Comparison of ENCODE assay signal across 23 mouse cellular contexts in the genomic region with DNA sequence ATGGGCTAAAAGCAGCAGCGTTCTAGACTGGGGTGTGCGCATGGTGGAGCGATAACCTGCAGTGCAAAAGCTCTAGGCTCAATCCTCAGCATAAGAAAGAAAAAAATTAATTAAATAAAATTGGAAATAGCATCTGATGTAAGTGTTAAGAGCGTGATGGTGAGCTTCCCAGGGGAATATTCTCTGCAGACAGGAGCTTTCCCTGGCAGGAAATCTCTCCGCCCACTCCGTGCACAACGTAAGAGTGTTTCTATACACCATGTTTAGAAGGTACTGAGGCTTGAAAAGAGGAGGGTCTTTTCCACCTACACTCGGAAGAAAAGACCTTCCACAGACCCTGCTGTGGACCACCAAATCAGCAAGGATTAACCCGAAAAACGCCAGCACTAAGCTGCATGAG. TPM values are rescaled to one million over a fixed set of nuclear protein-coding genes. Genes with fewer than 3 reads are reported as not detected.
DNase-seq lines count a peak whose midpoint lies in the region; ATAC-seq and TF ChIP-seq lines count a peak whose summit lies in the region.
"Had no signal": no experiment of that assay in that cellular context is flagged by ENCODE, and none has a peak within 500 bp of the region (broad histone marks: within the 10 kb centered on the region; RNA-seq: fewer than 3 reads in every experiment).

No protein-coding gene starts in this region.

- H3K9me3 ChIP-seq in forebrain, embryonic 12.5 days: no peaks in the 10 kb centered on the region
- no peaks in the 10 kb centered on the region for H3K9me3 ChIP-seq in forebrain, embryonic 10.5 days
- H3K9me3 ChIP-seq in midbrain, embryonic 15.5 days: no peaks in the 10 kb centered on the region
- H3K9me3 ChIP-seq: G1E; limb, embryonic 13.5 days; neural tube, embryonic 15.5 days had no signal

- no peak overlapping the region for H3K4me3 ChIP-seq in forebrain, embryonic 12.5 days (replicated peaks)
- no peak overlapping the region for H3K4me3 ChIP-seq in forebrain, embryonic 10.5 days
- no peak overlapping the region for H3K4me3 ChIP-seq in midbrain, embryonic 15.5 days
- H3K4me3 ChIP-seq in lung, adult 2 months (replicated peaks; ENCODE audit: extremely low read depth, low read depth, low read length): no peak overlapping the region
- H3K4me3 ChIP-seq: limb, embryonic 13.5 days; myocyte; neural tube, embryonic 15.5 days had no signal

- peak overlapping the region; percentile 43; the same call in 1 of the 2 replicates for H3K27ac ChIP-seq in forebrain, embryonic 12.5 days
- no peak overlapping the region for H3K27ac ChIP-seq in forebrain, embryonic 10.5 days
- H3K27ac ChIP-seq in midbrain, embryonic 15.5 days: peak overlapping the region; percentile 16
- H3K27ac ChIP-seq: limb, embryonic 13.5 days; liver, embryonic 14.5 days; neural tube, embryonic 15.5 days had no signal

- H3K9ac ChIP-seq in forebrain, embryonic 12.5 days: no peak overlapping the region
- no peak overlapping the region for H3K9ac ChIP-seq in midbrain, embryonic 15.5 days
- H3K9ac ChIP-seq: limb, embryonic 13.5 days; liver, embryonic 14.5 days; neural tube, embryonic 15.5 days had no signal

- 48% methylated on average over 10 of the region's 10 CpGs for WGBS in forebrain, embryonic 12.5 days
- WGBS in forebrain, embryonic 10.5 days: 63% methylated on average over 10 of the region's 10 CpGs
- WGBS in midbrain, embryonic 15.5 days: 37% methylated on average over 10 of the region's 10 CpGs
- WGBS in lung, adult 2 months: 67% methylated on average over 10 of the region's 10 CpGs

- peaks cover 27% of the 10 kb centered on the region for H3K4me1 ChIP-seq in forebrain, embryonic 12.5 days
- peaks cover 24% of the 10 kb centered on the region for H3K4me1 ChIP-seq in forebrain, embryonic 10.5 days
- H3K4me1 ChIP-seq in midbrain, embryonic 15.5 days: peaks cover 12% of the 10 kb centered on the region
- H3K4me1 ChIP-seq in lung, adult 2 months (ENCODE audit: control insufficient read depth, insufficient read depth, low read length): no peaks in the 10 kb centered on the region

- intact Hi-C loops in left cerebral cortex, postnatal 10 days (cut with DNase I): no loop called here

- DNase-seq in forebrain, embryonic 10.5 days (ENCODE audit: extremely low spot score, low spot score): no peak
- DNase-seq in left cerebral cortex, adult 18-20 months (ENCODE audit: low spot score in 2 of 2): peak; percentile 15 to 21
- no peak for DNase-seq in left cerebral cortex, postnatal 10 days (ENCODE audit: extremely low spot score in 1 of 2, low spot score in 2 of 2)
- DNase-seq in MN1 (ENCODE audit: low spot score): peak; percentile 46
- no peak for DNase-seq in lung, postnatal 14 days
- DNase-seq in lung, adult 2 months: no peak
- DNase-seq: cerebellum, adult 9-11 months; gastrocnemius, postnatal 25 days; kidney, adult 8-10 months; kidney, postnatal 4 days; thymus, postnatal 14 days had no signal

- no peaks in the 10 kb centered on the region for H3K27me3 ChIP-seq in forebrain, embryonic 12.5 days
- H3K27me3 ChIP-seq in forebrain, embryonic 10.5 days (ENCODE audit: poor library complexity, severe bottlenecking): no peaks in the 10 kb centered on the region
- H3K27me3 ChIP-seq in midbrain, embryonic 15.5 days (replicated peaks): no peaks in the 10 kb centered on the region
- H3K27me3 ChIP-seq: limb, embryonic 13.5 days; neural tube, embryonic 15.5 days had no signal

- TF ChIP-seq CTCF in lung, adult 2 months (IDR thresholded peaks at IDR 0.05; ENCODE audit: insufficient read depth, low read length): no peak

- ATAC-seq in forebrain, embryonic 12.5 days (ENCODE audit: low FRiP score): no peak
- peak; percentile 52 for ATAC-seq in midbrain, embryonic 15.5 days (replicated peaks)
- ATAC-seq: CD4-positive, CD25-positive, alpha-beta regulatory T cell, adult 4 months; forebrain, embryonic 16.5 days; lung, postnatal 0 days had no signal

- no peak for TF ChIP-seq POLR2A in lung, adult 2 months (IDR thresholded peaks at IDR 0.05; ENCODE audit: borderline replicate concordance, extremely low read depth, low read depth, low read length)

- H3K36me3 ChIP-seq in forebrain, embryonic 12.5 days (replicated peaks): no peaks in the 10 kb centered on the region
- no peaks in the 10 kb centered on the region for H3K36me3 ChIP-seq in forebrain, embryonic 10.5 days (replicated peaks)
- no peaks in the 10 kb centered on the region for H3K36me3 ChIP-seq in midbrain, embryonic 15.5 days (replicated peaks)
- H3K36me3 ChIP-seq: limb, embryonic 13.5 days; neural tube, embryonic 15.5 days had no signal

- H3K4me2 ChIP-seq in forebrain, embryonic 12.5 days: no peak overlapping the region
- H3K4me2 ChIP-seq in midbrain, embryonic 15.5 days: 0 out of 2 replicates have a peak overlapping the region, but pooled peaks have one; percentile 0
- H3K4me2 ChIP-seq: limb, embryonic 13.5 days; neural tube, embryonic 15.5 days had no signal

RNA-seq across cellular contexts. Expression of gene Dlx1, which starts 33.4 kb away (rescaled TPM):
- 207 and 300 TPM in 2 replicates for polyA plus RNA-seq in forebrain, embryonic 12.5 days (2016; fragmentation: Nextera tagmentation; extraction: Ambion mirVana)
- 32.5 and 32.9 TPM in 2 replicates for polyA plus RNA-seq in forebrain, embryonic 10.5 days (2016; fragmentation: Nextera tagmentation; extraction: Ambion mirVana)
- total RNA-seq in left cerebral cortex, adult 18-20 months (2021): 10 to 100 TPM; 18.5 to 20.4 TPM
- total RNA-seq in left cerebral cortex, postnatal 10 days (2021): 10 to 100 TPM; 22.7 to 28.3 TPM
- 44.3 and 55.9 TPM in 2 replicates for polyA plus RNA-seq in midbrain, embryonic 15.5 days (2015; fragmentation: Nextera tagmentation; extraction: Ambion mirVana)
- polyA plus RNA-seq in lung, adult 2 months (2012; rRNA removed): 0.29 and 0.43 TPM in 2 replicates
- total RNA-seq: megakaryocyte, adult 5-6 weeks had no signal
- polyA plus RNA-seq: CD4-positive, CD25-positive, alpha-beta regulatory T cell, adult 4 months; lung, postnatal 0 days had no signal

RNA-seq across cellular contexts. Expression of gene Metap1d, which starts 41.4 kb away (rescaled TPM):
- polyA plus RNA-seq in forebrain, embryonic 12.5 days (2016; fragmentation: Nextera tagmentation; extraction: Ambion mirVana): 41.2 and 42.9 TPM in 2 replicates
- 26.7 and 27.9 TPM in 2 replicates for polyA plus RNA-seq in forebrain, embryonic 10.5 days (2016; fragmentation: Nextera tagmentation; extraction: Ambion mirVana)
- total RNA-seq in left cerebral cortex, adult 18-20 months (2021): 10 to 100 TPM; 15.2 to 17.2 TPM
- 10 to 100 TPM; 17.5 to 18.8 TPM for total RNA-seq in left cerebral cortex, postnatal 10 days (2021)
- 35.7 and 36.7 TPM in 2 replicates for polyA plus RNA-seq in midbrain, embryonic 15.5 days (2015; fragmentation: Nextera tagmentation; extraction: Ambion mirVana)
- 10.8 and 15.8 TPM in 2 replicates for polyA plus RNA-seq in lung, adult 2 months (2012; rRNA removed)

RNA-seq across cellular contexts. Expression of gene Dlx2, which starts 52.1 kb away (rescaled TPM):
- polyA plus RNA-seq in forebrain, embryonic 12.5 days (2016; fragmentation: Nextera tagmentation; extraction: Ambion mirVana): 85.9 and 133 TPM in 2 replicates
- polyA plus RNA-seq in forebrain, embryonic 10.5 days (2016; fragmentation: Nextera tagmentation; extraction: Ambion mirVana): 15.5 and 17.8 TPM in 2 replicates
- 1 to 10 TPM; 4.7 to 6.7 TPM for total RNA-seq in left cerebral cortex, adult 18-20 months (2021)
- total RNA-seq in left cerebral cortex, postnatal 10 days (2021): 1 to 10 TPM; 8.2 to 8.7 TPM
- 8.0 and 10.7 TPM in 2 replicates for polyA plus RNA-seq in midbrain, embryonic 15.5 days (2015; fragmentation: Nextera tagmentation; extraction: Ambion mirVana)
- 0.04 TPM in 1 of 2 replicates, not detected in the other for polyA plus RNA-seq in lung, adult 2 months (2012; rRNA removed)
- total RNA-seq: G1E; gastrocnemius, postnatal 25 days; heart, adult 8-10 months; megakaryocyte, adult 5-6 weeks had no signal
- polyA plus RNA-seq: CD4-positive, CD25-positive, alpha-beta regulatory T cell, adult 4 months; G1E; lung, postnatal 0 days had no signal

Comparison
In these comparisons a context has a peak if more than half of its experiments do, and no peak if none do; other contexts are left out.
1. DNase-seq: peak in left cerebral cortex, adult 18-20 months (2 of 2) and MN1 (single experiment); none in forebrain, embryonic 10.5 days (single experiment), left cerebral cortex, postnatal 10 days (0 of 2), lung, postnatal 14 days (single experiment) and lung, adult 2 months (single experiment).
2. RNA of gene Dlx1, which starts 33.4 kb away (polyA plus RNA-seq): 207 to 300 TPM in forebrain, embryonic 12.5 days, 44.3 to 55.9 TPM in midbrain, embryonic 15.5 days and 32.5 to 32.9 TPM in forebrain, embryonic 10.5 days; 0.29 to 0.43 TPM in lung, adult 2 months; every median in the first group is over 10 times any median in the second.